Mouse (Mus musculus) lung, postnatal 36 days (tissue): ENCODE data around the gene Tspyl4.
A peak's percentile ranks its signal among the peaks of the same experiment; 100 is the strongest.

Source experiments
- DNase-seq: peaks from one replicate; pipeline ENCODE4 v3.0.0; 2022; ENCODE audit warnings: mixed read lengths

Gene Tspyl4

DNA sequence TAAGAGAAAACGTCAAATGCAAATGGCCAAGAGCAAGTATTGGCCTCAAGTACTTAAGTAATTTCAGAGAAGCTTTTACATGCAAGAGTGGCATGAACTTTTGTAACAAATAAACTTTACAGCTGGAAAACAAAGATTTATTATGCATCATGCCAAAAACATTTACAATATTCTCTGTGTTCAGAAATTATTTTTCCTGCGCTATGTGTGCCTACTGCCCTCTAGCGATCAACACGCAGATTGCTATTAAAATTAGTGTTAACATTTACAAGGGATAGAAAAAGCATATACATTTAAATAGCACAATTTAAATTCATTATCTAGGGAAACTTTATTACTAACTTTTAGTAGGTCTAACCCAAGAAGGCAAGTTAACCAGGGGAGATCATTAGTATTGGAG, 29.5 kb downstream of the Tspyl4 start:
- peak; percentile 39 for DNase-seq

DNA sequence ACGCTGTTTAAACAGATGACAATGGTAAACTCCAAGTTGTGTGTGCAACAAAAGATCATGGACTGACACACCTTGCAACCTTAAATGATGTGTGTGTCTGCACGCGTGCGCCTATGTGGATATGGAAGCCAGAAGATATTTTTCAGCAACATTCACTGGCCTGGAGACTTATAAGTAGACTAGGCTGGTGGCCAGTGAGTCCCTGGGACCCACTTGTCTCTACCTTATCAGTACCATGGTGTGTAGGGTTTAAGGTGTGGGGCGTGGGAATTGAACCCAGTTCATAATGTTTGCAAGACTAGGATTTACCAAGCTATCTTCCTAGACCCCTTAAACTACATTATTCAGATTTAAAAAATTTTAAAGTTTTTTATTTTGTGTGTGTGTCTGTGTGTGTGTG, 29.9 kb downstream of the Tspyl4 start:
- DNase-seq: no peak

DNA sequence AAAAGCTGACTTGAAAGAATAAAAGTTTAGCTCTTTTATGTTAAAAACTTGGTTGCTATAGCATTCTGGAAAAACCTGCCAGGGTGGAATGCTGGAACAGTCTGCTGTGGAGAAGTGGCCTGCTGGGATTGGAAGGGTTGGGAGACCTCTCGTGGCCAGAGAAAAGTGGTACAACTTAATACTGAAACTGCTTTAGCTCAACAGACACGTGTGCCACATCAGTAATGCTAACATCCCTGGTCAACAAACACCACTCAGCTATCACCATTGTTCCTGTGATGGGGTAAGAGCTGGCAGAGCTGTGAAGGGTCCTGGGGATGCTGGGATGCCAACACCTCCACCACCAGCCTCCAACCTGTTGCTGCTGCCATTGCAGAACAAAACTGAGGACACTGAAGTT, 31.1 kb downstream of the Tspyl4 start:
- DNase-seq: peak; percentile 71

DNA sequence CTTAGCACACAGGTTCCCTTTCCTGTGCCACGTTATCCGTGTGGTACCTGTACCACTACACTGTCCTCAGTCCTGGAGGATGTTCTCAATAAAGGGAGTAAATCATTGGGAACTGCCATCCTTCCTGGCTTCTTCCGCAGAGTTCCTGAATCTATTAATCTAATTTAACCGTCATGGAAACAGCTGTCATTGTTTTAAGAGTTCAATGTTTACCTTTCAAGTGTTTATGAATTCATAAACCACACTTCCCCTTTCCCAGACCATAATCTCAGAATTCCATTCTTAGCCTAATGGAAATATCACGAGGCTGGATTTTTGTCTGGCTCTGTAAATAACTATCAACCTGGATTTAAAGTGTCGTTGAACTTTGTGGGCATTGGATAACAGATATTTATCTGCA, 43.8 kb downstream of the Tspyl4 start:
- DNase-seq: no peak

DNA sequence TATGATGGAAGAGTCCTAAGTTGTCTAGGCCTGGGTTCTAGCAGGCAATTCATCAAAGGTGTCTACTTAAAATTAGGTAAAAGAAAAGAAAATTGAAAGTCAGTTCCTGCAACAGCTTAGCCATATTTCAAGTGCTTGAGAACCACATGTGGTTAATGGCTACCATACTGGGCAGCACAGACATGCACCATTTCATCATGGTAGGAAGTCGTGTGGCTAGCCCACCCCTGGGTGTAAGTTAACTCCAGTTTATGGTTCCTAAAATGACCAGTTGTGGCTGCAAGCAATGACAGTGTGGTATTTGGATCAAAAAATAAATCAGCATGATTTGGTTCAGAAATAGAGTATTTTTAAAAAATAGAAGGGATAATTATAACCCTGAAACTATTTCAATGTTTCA, 44.6 kb downstream of the Tspyl4 start:
- no peak for DNase-seq
